Mouse (Mus musculus): ENCODE results near the gene Cntnap2.
"Not testable (repeated sequence)": the region's sequence is repeated elsewhere in the genome, so short reads cannot be mapped to it uniquely, and the experiment has no call there.

GRCm38 (mm10) chr6:47175356-47176156, 2116.4 kb downstream of the Cntnap2 start:
- TF ChIP-seq POLR2AphosphoS5 (IDR thresholded peaks at IDR 0.05; ENCODE audit: insufficient replicate concordance, low read depth, low read length); CTCF (IDR thresholded peaks at IDR 0.05; ENCODE audit: low read depth, low read length): not testable (repeated sequence)

Data from G1E (cell line).